Mouse (Mus musculus) gastrocnemius, postnatal 36 days (tissue): ENCODE measurements around the gene Tdo2. TPM values are rescaled to one million over a fixed set of nuclear protein-coding genes. Genes with fewer than 3 reads are reported as not detected.

Experiments
- DNase-seq, 2 experiments: peaks; one replicate each; pipeline ENCODE4 v3.0.0; 2022
- intact Hi-C: fragments of 180-260 bp; cut with DNase I; formaldehyde crosslinking; loops from one replicate; pipeline ENCODE4 v1.15.1; 2025
- long read RNA-seq, 2 experiments: library from polyadenylated mRNA; stranded (forward); transcript quantifications; one replicate each; pipeline ENCODE4 v2.0.0; 2021
- total RNA-seq, 2 experiments: library from RNA; stranded (reverse); gene quantifications; 2 replicates each; pipeline ENCODE4 v1.2.3; 2021

Gene Tdo2
- not detected for total RNA-seq
- long read RNA-seq, experiment 1 = 0 reads
- long read RNA-seq, experiment 2, partial matches to known transcripts = 0 of 1 reads
- long read RNA-seq, experiment 2, other reads (novel, unspliced or antisense) = 1 of 1 reads

- DNase-seq = no peak
- intact Hi-C loops = no loop called here
Measured at GRCm38 (mm10) chr3:81976102-81976501, at the start of gene Tdo2. Tdo2 (minus strand) TSS chr3:81976202.

DNA sequence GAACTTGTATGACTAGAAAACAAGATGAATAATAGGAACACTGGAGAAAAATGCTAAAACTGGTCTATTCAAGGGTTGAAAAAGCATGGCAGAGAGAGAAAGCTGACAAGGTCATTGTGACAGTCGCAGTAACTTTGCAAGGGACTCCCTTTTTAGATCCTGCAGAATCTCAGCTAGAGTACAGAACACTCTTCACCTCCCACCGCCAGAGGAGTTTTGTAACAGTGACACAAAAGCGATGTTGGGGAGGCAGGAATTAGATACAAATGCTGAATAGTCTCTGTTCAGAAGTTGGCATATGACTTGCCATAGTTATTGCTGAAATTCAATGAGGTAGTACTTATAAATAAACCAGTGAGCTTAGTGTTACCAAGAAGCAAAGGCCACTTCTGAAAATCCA is 47.1 kb upstream of the Tdo2 start:
- intact Hi-C loops = no loop called here

DNA sequence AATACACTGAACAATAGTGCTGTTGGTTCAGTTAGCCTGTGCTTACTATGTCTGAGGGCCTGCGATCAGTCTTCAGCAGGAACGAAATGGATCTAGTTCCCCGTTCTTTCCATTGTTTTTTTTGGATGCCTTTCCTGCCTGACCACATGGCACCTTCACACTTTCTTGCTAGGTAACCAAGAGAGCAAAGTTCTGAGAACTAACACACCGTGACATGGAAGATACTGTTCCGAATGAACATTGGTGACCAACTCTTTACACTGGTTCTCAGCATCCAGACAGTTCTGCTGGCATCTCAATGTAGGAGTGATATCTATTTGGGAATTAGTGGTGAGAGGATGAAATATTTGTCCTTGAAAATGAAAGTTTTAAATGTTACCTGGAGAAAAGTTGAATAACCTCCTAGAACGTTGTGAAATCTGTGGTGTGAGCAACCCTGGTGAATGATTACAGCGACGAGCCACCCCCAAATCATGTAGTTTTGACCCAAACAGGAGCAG is 46.5 kb upstream of the Tdo2 start:
- no peak for DNase-seq
- intact Hi-C loops = no loop called here

More for the DNA sequence above, 47.1 kb upstream of the Tdo2 start:
- DNase-seq = no peak

- DNase-seq = no peak
- intact Hi-C loops = no loop called here
Measured at GRCm38 (mm10) chr3:82014148-82014703, 38.2 kb upstream of the Tdo2 start.

DNA sequence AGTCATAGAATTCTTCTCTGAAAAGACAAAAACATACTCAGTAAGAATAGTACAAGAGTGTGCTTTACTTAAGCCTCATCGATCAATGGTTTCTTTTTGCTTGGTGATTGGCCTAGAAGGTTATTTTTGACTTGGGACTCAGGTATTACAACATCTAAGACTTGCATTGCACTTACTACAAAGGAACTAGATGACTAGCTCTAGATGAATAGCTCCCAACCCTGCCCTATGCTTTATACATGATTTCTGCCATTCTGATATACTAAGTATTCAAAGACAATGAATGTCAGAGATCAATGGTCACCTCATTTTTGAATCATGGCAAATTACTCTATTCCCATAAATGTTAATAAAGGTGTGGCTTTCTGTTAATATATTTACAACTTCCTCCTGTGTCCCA is 31.0 kb upstream of the Tdo2 start:
- intact Hi-C loops = no loop called here
- DNase-seq = no peak

GRCm38 (mm10) chr3:81995988-81996387 is 20.0 kb upstream of the Tdo2 start:
- intact Hi-C loops = loop anchor here (2.0 kb wide), 1 partner anchor 35 kb away; no protein-coding TSS in a partner anchor
- no peak for DNase-seq

- intact Hi-C loops = no loop called here
- DNase-seq = no peak
Measured at GRCm38 (mm10) chr3:81995371-81995770, 19.4 kb upstream of the Tdo2 start.

- DNase-seq = no peak
- intact Hi-C loops = no loop called here
Measured at GRCm38 (mm10) chr3:81990531-81990930, 14.5 kb upstream of the Tdo2 start.

- no peak for DNase-seq
- intact Hi-C loops = no loop called here
Measured at GRCm38 (mm10) chr3:81989692-81990141, 13.7 kb upstream of the Tdo2 start.

DNA sequence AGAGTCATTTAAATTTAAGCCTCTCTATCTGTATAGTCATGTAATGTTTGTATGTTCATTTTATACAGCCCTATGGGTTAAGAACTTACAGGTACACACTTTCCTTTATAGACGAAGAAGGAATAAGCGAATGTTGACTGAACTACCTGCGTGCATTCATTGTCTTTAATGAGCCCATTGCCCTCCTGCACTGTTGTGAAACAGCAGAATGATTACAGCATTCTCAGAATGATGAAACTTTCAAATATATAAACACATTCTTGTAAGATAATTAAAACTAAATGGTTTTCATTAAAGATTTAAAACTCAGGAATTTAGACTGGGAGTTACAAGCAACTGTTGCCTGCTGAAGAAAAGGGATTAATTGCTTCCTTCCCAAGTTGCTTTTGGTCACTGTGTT is 11.6 kb upstream of the Tdo2 start:
- intact Hi-C loops = no loop called here
- DNase-seq = no peak

- DNase-seq = no peak
- intact Hi-C loops = no loop called here
Measured at GRCm38 (mm10) chr3:81986103-81986502, 10.1 kb upstream of the Tdo2 start.

- intact Hi-C loops = no loop called here
- DNase-seq = no peak
Measured at GRCm38 (mm10) chr3:81985100-81985499, 9.1 kb upstream of the Tdo2 start.

- intact Hi-C loops = no loop called here
- DNase-seq = no peak
Measured at GRCm38 (mm10) chr3:81983120-81983895, 7.3 kb upstream of the Tdo2 start.

- intact Hi-C loops = no loop called here
- DNase-seq = no peak
Measured at GRCm38 (mm10) chr3:81981990-81982389, 6.0 kb upstream of the Tdo2 start, which contains the start of gene Asic5. Asic5 (plus strand) TSS chr3:81982290.

DNA sequence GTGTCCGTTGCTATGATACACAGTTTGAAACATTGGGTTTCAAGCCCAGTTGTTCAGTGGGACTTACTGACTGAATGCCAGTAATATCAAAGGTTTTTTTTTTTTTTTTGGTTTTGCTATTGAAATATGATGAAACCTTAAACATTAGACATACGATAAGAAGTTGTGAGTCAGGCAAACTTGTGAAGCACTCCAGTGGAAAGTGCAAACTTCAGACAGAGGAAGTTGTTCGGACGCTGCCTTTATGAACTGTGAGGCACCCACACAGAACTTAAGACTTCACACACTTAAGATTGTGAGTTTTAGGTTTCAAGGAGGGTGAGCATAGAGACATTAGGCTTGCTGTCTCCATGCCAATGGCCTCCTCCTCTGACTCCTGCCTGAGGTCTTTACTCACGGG is 5.6 kb upstream of the Tdo2 start:
- intact Hi-C loops = no loop called here
- no peak for DNase-seq

GRCm38 (mm10) chr3:81975607-81976006 is 395 bp downstream of the Tdo2 start:
- intact Hi-C loops = no loop called here
- DNase-seq = no peak

DNA sequence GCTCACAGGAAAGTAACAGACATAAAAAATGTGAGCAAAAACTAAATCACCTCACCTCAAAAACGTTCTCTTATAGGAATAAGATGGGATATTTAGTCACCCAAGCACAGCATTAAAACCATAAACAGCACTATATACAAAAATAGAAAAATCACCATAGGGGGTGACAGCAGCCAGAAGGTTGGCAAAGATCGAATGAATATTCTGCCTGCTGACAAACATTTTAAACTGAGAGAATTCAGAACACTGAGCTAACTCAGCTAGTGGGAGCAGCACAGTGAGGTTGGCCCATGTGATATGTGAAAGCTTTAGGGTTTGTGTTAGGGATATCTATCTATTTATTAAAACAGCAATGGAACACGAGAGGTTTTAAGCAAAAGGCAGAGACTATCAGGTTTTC is 11.4 kb downstream of the Tdo2 start:
- intact Hi-C loops = no loop called here
- DNase-seq = no peak

GRCm38 (mm10) chr3:81963768-81964167 is 12.2 kb downstream of the Tdo2 start:
- no peak for DNase-seq
- intact Hi-C loops = no loop called here

- intact Hi-C loops = no loop called here
- no peak for DNase-seq
Measured at GRCm38 (mm10) chr3:81961336-81961735, 14.7 kb downstream of the Tdo2 start.

- intact Hi-C loops = no loop called here
- DNase-seq = no peak
Measured at GRCm38 (mm10) chr3:81957484-81957883, 18.5 kb downstream of the Tdo2 start.

DNA sequence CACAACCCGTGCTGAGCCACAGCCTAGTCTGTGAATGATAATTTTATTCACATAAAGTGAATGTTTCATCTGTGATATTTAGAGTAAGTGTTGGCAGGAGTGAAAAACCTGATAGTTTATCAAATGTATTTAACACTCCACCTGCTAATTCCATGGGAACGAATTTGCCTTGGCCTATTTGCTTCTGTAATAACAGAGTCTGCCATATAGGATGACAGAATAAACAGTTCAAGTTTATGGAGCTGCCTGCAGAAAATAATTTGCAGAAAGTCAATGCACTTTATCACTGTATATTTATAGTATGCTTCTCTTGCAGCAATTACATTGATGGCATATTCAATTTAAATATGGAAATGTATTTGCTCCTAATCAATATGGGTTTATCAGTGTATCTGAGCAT is 24.2 kb downstream of the Tdo2 start:
- DNase-seq = no peak
- intact Hi-C loops = no loop called here

- DNase-seq = no peak
- intact Hi-C loops = no loop called here
Measured at GRCm38 (mm10) chr3:81949048-81949447, 27.0 kb downstream of the Tdo2 start.
